Mouse (Mus musculus): ENCODE measurements at regions not wholly inside any gene's neighbourhood (a gene's known extent, or its start where the extent isn't known, plus 50 kb on each side); places are given as distances from the start of the nearest gene placed in this dataset.

DNA sequence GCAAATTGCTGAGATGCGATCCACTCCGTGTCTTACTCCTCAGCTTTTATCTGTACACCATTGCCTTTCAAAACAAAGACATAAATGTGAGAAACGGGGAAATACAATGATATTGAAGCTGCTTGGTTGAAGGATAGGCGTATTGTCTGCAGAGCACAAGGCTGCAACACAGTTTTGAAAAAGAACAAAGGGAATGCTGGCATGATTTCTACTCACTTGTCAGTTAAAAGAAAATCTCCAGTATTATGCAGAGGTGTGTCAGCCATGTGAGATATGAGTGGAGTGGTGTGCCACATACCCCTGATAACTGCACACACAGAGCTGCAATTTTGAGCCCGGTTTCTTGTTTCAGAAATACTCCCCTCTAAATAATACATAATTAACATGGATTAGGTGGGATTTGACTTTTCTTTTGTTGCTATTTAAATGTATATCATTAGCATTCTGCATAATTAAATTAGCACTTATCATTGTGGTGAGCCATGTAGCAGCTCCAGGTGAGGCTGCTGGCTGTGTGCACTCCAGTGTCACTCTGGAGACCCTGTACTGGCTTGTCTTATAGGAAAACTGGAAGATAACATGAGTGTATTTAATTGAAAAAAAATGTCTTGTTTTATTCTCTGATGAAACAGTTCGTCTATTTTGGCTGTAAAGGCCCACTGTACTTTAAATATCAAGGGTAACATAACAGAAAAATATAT is 133.2 kb upstream of the Flrt2 start:
- Histone ChIP-seq H3K4me2 (replicated peaks; ENCODE audit: low read depth, low read length) (no peak overlapping the region), H3K27ac (ENCODE audit: low read length) (no peak overlapping the region), H3K9ac (replicated peaks; ENCODE audit: low read depth, low read length) (no peak overlapping the region), H3K4me3 (ENCODE audit: low read depth, low read length) (no peak overlapping the region), H3K4me1 (ENCODE audit: control insufficient read depth, insufficient read depth, low read length) (no peaks in the 10 kb centered on the region), H3K36me3 (ENCODE audit: control insufficient read depth, insufficient read depth, low read length) (no peaks in the 10 kb centered on the region), H3K27me3 (ENCODE audit: control insufficient read depth, insufficient read depth, low read length) (no peaks in the 10 kb centered on the region), H3K9me3 (ENCODE audit: control insufficient read depth, low read depth, low read length) (no peaks in the 10 kb centered on the region)
- ATAC-seq (ENCODE audit: insufficient number of reproducible peaks, insufficient read depth, low FRiP score, low read depth) = no peak
- WGBS = 73% methylated on average over 6 of the region's 6 CpGs

DNA sequence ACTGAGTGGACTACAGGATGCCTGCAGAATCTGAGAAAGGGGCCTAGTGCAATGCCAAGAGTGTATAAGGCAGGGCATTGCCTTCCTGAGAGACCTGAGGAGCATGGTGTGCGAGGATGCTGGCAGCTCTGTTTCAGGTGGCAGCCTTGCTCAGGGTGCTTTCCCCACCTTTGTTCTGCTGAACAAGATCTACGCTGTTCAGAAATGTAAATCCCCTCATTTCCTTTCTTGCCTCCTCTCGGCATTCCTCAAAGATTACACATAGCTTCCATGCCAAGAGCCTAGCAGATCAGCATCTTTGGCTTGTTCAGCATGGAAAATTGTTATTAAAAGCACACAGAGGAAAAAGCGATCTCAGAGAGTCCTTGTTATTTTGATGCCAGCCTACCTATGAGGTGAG is 128.6 kb upstream of the Flrt2 start:
- H3K4me2 ChIP-seq (replicated peaks; ENCODE audit: low read depth, low read length) = no peak overlapping the region

DNA sequence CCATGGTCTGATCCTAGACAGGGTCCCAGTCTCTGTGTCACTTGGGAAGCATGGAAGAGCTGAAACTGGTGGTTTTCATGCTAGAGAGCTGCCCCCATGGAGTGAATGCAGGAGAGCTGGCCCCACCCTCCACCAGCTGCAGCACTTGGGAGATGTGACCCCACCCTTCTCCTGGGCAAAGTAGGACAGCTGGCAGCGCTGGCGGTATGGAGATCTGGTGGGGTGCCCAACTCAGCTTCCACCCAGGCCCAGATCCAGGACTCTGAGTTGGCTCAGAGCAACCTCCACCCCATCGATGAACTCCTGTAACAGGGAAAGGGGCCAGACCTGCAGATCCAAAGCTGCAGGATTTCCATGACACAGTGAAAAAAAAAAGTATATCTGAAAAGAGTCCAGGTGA is 115.3 kb upstream of the Flrt2 start:
- no peak for ATAC-seq (ENCODE audit: insufficient number of reproducible peaks, insufficient read depth, low FRiP score, low read depth)
- 83% methylated on average over 3 of the region's 3 CpGs for WGBS
- H3K9ac ChIP-seq (replicated peaks; ENCODE audit: low read depth, low read length) = no peak overlapping the region
- no peak overlapping the region for H3K4me2 ChIP-seq (replicated peaks; ENCODE audit: low read depth, low read length)
- H3K4me1 ChIP-seq (ENCODE audit: control insufficient read depth, insufficient read depth, low read length) = no peaks in the 10 kb centered on the region
- no peaks in the 10 kb centered on the region for H3K9me3 ChIP-seq (ENCODE audit: control insufficient read depth, low read depth, low read length)
- no peak overlapping the region for H3K27ac ChIP-seq (ENCODE audit: low read length)
- no peak overlapping the region for H3K4me3 ChIP-seq (ENCODE audit: low read depth, low read length)
- no peaks in the 10 kb centered on the region for H3K36me3 ChIP-seq (ENCODE audit: control insufficient read depth, insufficient read depth, low read length)
- H3K27me3 ChIP-seq (ENCODE audit: control insufficient read depth, insufficient read depth, low read length) = no peaks in the 10 kb centered on the region

More for the DNA sequence above, 128.6 kb upstream of the Flrt2 start:
- no peak overlapping the region for H3K27ac ChIP-seq (ENCODE audit: low read length)
- H3K4me1 ChIP-seq (ENCODE audit: control insufficient read depth, insufficient read depth, low read length) = no peaks in the 10 kb centered on the region
- no peak overlapping the region for H3K9ac ChIP-seq (replicated peaks; ENCODE audit: low read depth, low read length)
- no peak for ATAC-seq (ENCODE audit: insufficient number of reproducible peaks, insufficient read depth, low FRiP score, low read depth)
- no peaks in the 10 kb centered on the region for H3K36me3 ChIP-seq (ENCODE audit: control insufficient read depth, insufficient read depth, low read length)
- WGBS = 42% methylated on average over 4 of the region's 4 CpGs
- no peak overlapping the region for H3K4me3 ChIP-seq (ENCODE audit: low read depth, low read length)
- no peaks in the 10 kb centered on the region for H3K27me3 ChIP-seq (ENCODE audit: control insufficient read depth, insufficient read depth, low read length)
- H3K9me3 ChIP-seq (ENCODE audit: control insufficient read depth, low read depth, low read length) = no peaks in the 10 kb centered on the region; the same call in 1 of the 2 replicates

DNA sequence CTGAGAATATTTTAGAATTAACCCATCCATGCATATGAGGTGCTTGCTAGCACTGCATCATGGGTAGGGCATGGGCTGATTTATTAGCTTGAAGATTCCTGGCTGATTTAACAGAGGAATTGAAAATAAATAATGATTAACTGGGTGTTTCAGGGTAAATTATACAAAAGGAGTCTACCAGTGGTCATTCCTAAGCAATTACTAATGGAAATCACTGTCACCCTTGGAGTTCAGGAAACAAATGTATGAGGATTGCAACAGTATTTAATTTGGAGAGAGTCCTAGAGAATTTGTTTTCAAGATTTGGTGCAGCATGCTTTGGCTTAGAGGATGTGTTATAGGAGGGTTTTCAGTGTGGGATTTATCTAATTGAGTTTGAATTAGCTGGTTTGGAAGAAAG is 103.0 kb upstream of the Flrt2 start:
- Histone ChIP-seq H3K4me1 (ENCODE audit: control insufficient read depth, insufficient read depth, low read length) (no peaks in the 10 kb centered on the region), H3K9ac (replicated peaks; ENCODE audit: low read depth, low read length) (no peak overlapping the region), H3K9me3 (ENCODE audit: control insufficient read depth, low read depth, low read length) (no peaks in the 10 kb centered on the region), H3K27ac (ENCODE audit: low read length) (no peak overlapping the region), H3K36me3 (ENCODE audit: control insufficient read depth, insufficient read depth, low read length) (no peaks in the 10 kb centered on the region), H3K4me3 (ENCODE audit: low read depth, low read length) (no peak overlapping the region), H3K27me3 (ENCODE audit: control insufficient read depth, insufficient read depth, low read length) (no peaks in the 10 kb centered on the region), H3K4me2 (replicated peaks; ENCODE audit: low read depth, low read length) (no peak overlapping the region)
- ATAC-seq (ENCODE audit: insufficient number of reproducible peaks, insufficient read depth, low FRiP score, low read depth) = no peak

DNA sequence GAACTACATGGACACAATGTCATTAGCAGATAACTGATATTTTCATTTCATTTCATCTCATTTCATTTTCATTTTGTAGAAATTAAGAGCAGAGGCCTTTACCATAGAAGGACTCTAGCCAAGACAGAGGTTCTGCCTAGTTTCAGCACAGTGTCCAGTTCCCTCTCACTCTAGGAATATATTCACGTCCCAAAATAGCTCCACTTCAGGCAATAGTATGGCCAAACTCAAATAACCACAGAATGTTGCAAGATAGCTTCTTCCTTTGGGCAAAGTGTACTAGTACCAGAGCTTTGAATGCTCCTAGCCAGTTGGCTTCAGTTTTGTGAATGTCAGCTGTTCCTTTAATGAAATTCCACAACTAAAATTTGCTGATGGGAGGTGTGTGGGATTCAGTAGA is 72.7 kb upstream of the Flrt2 start:
- Histone ChIP-seq H3K9me3 (ENCODE audit: control insufficient read depth, low read depth, low read length) (no peaks in the 10 kb centered on the region), H3K4me1 (ENCODE audit: control insufficient read depth, insufficient read depth, low read length) (no peaks in the 10 kb centered on the region), H3K4me3 (ENCODE audit: low read depth, low read length) (no peak overlapping the region), H3K4me2 (replicated peaks; ENCODE audit: low read depth, low read length) (no peak overlapping the region), H3K36me3 (ENCODE audit: control insufficient read depth, insufficient read depth, low read length) (no peaks in the 10 kb centered on the region), H3K27ac (ENCODE audit: low read length) (no peak overlapping the region), H3K9ac (replicated peaks; ENCODE audit: low read depth, low read length) (no peak overlapping the region), H3K27me3 (ENCODE audit: control insufficient read depth, insufficient read depth, low read length) (no peaks in the 10 kb centered on the region)
- ATAC-seq (ENCODE audit: insufficient number of reproducible peaks, insufficient read depth, low FRiP score, low read depth) = no peak
- 84% methylated on average over 1 of the region's 1 CpGs for WGBS

DNA sequence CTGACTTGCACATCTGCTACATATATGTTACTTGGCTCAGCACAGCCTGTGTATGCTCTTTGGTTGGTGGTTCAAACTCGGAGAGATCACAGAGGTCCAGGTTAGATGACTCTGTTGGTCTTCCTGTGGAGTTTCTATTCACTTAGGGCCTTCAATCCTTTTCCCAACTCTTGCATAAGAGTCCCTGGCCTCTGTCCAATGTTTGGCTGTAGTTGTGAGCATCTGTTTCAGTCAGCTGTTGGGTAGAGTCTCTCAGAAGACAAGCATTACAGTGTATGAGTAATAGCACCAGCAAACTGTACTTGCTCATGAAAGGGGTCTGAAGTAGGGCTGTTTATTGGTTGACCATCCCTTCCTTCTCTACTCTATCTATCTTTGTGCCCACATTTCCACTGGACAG is 61.0 kb upstream of the Flrt2 start:
- Histone ChIP-seq H3K4me2 (replicated peaks; ENCODE audit: low read depth, low read length) (no peak overlapping the region), H3K9ac (replicated peaks; ENCODE audit: low read depth, low read length) (no peak overlapping the region), H3K4me3 (ENCODE audit: low read depth, low read length) (no peak overlapping the region), H3K4me1 (ENCODE audit: control insufficient read depth, insufficient read depth, low read length) (peaks cover 6% of the 10 kb centered on the region), H3K27me3 (ENCODE audit: control insufficient read depth, insufficient read depth, low read length) (no peaks in the 10 kb centered on the region), H3K27ac (ENCODE audit: low read length) (no peak overlapping the region), H3K36me3 (ENCODE audit: control insufficient read depth, insufficient read depth, low read length) (no peaks in the 10 kb centered on the region), H3K9me3 (ENCODE audit: control insufficient read depth, low read depth, low read length) (no peaks in the 10 kb centered on the region)
- ATAC-seq (ENCODE audit: insufficient number of reproducible peaks, insufficient read depth, low FRiP score, low read depth) = no peak
- WGBS = 90% methylated on average over 1 of the region's 1 CpGs

DNA sequence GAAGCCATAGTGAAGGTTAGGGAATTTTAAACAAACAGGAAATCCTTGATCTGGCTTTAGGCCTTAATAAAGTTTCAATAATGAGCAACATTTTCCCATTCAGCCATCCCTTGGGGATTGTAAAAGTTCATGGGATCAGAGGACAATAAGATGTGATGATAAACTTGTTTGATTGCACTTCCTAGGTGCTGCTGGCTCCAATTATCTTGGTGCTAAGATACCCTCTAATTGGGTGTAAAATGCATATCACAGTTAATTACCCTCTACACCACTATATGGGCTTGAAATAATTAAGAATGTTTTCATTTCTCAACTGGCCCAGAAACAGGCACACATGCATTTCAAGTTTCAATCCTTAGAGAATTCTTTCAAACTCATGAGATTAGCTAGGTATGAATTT is 55.4 kb upstream of the Flrt2 start:
- no peak for ATAC-seq (ENCODE audit: insufficient number of reproducible peaks, insufficient read depth, low FRiP score, low read depth)
- no peaks in the 10 kb centered on the region for H3K36me3 ChIP-seq (ENCODE audit: control insufficient read depth, insufficient read depth, low read length)
- H3K27me3 ChIP-seq (ENCODE audit: control insufficient read depth, insufficient read depth, low read length) = no peaks in the 10 kb centered on the region
- no peak overlapping the region for H3K9ac ChIP-seq (replicated peaks; ENCODE audit: low read depth, low read length)
- no peaks in the 10 kb centered on the region for H3K9me3 ChIP-seq (ENCODE audit: control insufficient read depth, low read depth, low read length)
- no peaks in the 10 kb centered on the region for H3K4me1 ChIP-seq (ENCODE audit: control insufficient read depth, insufficient read depth, low read length)
- no peak overlapping the region for H3K4me2 ChIP-seq (replicated peaks; ENCODE audit: low read depth, low read length)
- no peak overlapping the region for H3K27ac ChIP-seq (ENCODE audit: low read length)
- no peak overlapping the region for H3K4me3 ChIP-seq (ENCODE audit: low read depth, low read length)

DNA sequence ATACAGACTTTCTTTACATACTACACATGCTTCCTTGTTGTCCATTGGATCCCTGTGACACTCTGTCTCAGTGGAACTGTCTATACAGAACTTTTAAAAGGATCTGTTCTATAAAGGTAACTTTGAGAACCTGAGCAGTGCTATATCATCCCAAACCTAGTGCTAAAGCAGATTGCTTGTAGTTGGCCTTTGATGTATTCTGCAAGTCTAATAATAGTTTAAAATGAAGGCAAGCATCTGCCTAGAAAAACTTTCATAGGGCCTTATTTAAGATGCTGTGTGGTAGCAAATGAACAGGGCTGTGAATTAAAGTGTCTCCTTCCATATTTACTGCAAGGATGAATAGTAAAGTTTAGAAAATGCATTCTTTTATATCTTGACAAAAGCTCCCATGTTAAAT is 52.1 kb upstream of the Flrt2 start:
- ATAC-seq (ENCODE audit: insufficient number of reproducible peaks, insufficient read depth, low FRiP score, low read depth) = no peak
- H3K4me1 ChIP-seq (ENCODE audit: control insufficient read depth, insufficient read depth, low read length) = no peaks in the 10 kb centered on the region
- no peaks in the 10 kb centered on the region for H3K36me3 ChIP-seq (ENCODE audit: control insufficient read depth, insufficient read depth, low read length)
- H3K9ac ChIP-seq (replicated peaks; ENCODE audit: low read depth, low read length) = no peak overlapping the region
- no peak overlapping the region for H3K4me3 ChIP-seq (ENCODE audit: low read depth, low read length)
- no peak overlapping the region for H3K27ac ChIP-seq (ENCODE audit: low read length)
- no peaks in the 10 kb centered on the region for H3K27me3 ChIP-seq (ENCODE audit: control insufficient read depth, insufficient read depth, low read length)
- H3K9me3 ChIP-seq (ENCODE audit: control insufficient read depth, low read depth, low read length) = no peaks in the 10 kb centered on the region
- H3K4me2 ChIP-seq (replicated peaks; ENCODE audit: low read depth, low read length) = no peak overlapping the region

DNA sequence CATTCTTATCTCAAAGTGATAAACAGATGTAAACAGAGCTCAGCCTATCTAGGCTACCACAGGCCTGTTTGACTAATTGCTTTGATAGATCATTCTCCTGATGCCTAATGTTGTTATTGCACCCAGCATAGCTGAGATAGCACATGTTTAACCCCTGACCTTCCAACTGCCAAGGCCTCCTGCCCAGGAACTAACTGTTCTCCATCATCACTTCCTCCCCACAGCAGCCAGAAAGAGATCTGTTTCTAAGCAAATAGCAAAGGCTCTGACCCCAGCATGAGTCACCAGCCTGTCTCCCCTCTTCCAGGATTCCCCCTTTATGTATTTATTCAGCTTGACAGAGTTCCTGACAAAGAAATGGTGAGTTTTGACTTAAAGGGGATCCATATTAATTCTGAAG is 50.4 kb upstream of the Flrt2 start:
- H3K9me3 ChIP-seq (ENCODE audit: control insufficient read depth, low read depth, low read length) = no peaks in the 10 kb centered on the region
- H3K4me1 ChIP-seq (ENCODE audit: control insufficient read depth, insufficient read depth, low read length) = no peaks in the 10 kb centered on the region
- no peak overlapping the region for H3K27ac ChIP-seq (ENCODE audit: low read length)
- H3K27me3 ChIP-seq (ENCODE audit: control insufficient read depth, insufficient read depth, low read length) = no peaks in the 10 kb centered on the region
- H3K36me3 ChIP-seq (ENCODE audit: control insufficient read depth, insufficient read depth, low read length) = no peaks in the 10 kb centered on the region
- no peak overlapping the region for H3K4me3 ChIP-seq (ENCODE audit: low read depth, low read length)
- no peak overlapping the region for H3K4me2 ChIP-seq (replicated peaks; ENCODE audit: low read depth, low read length)
- H3K9ac ChIP-seq (replicated peaks; ENCODE audit: low read depth, low read length) = no peak overlapping the region
- ATAC-seq (ENCODE audit: insufficient number of reproducible peaks, insufficient read depth, low FRiP score, low read depth) = 0 out of 2 replicates have a peak, but pooled peaks have one; percentile 49

Measured in stomach, embryonic 14.5 days (tissue).